Mouse (Mus musculus): ENCODE measurements around the gene Pdzph1.

GRCm38 (mm10) chr17:58957055-58957454 is 34.1 kb downstream of the Pdzph1 start:
- no peak for TF ChIP-seq CTCF (IDR thresholded peaks at IDR 0.05; ENCODE audit: low read depth, low read length)
- no peak for TF ChIP-seq GATA1 (IDR thresholded peaks at IDR 0.05; ENCODE audit: borderline replicate concordance, low read length)
- TF ChIP-seq POLR2AphosphoS5 (IDR thresholded peaks at IDR 0.05; ENCODE audit: insufficient replicate concordance, low read depth, low read length) = no peak
- no peak for TF ChIP-seq TAL1 (conservative IDR thresholded peaks at IDR 0.05; ENCODE audit: low read depth, low read length)

All from G1E (cell line).